ENCODE assay signal across 18 mouse cellular contexts in genomic region chr5:52462447-52462846, GRCm38 (mm10). TPM values are rescaled to one million over a fixed set of nuclear protein-coding genes. Genes with fewer than 3 reads are reported as not detected.
"Had no signal": no experiment of that assay in that cellular context is flagged by ENCODE, and none has a peak within 500 bp of the region (broad histone marks: within the 10 kb centered on the region; RNA-seq: fewer than 3 reads in every experiment).

No protein-coding gene starts in this region.

- ATAC-seq: liver, embryonic 12.5 days; liver, postnatal 0 days; lung, postnatal 0 days; midbrain, embryonic 13.5 days; midbrain, embryonic 15.5 days; midbrain, embryonic 16.5 days had no signal

- DNase-seq: left cerebral cortex, postnatal 4 days; liver; liver, embryonic 13.5 days; liver, postnatal 0 days; lung, adult 18-20 months; lung, adult 2 months; lung, embryonic 14.5 days; lung, postnatal 10 days; lung, postnatal 14 days; lung, postnatal 36 days; lung, postnatal 4 days; midbrain, embryonic 14.5 days had no signal

RNA-seq across cellular contexts. Expression of gene Ccdc149, which starts 8.9 kb away (rescaled TPM):
- total RNA-seq: monocyte, adult 5-6 weeks had no signal
